17 mouse cellular contexts compared by ENCODE assay signal in the genomic region with DNA sequence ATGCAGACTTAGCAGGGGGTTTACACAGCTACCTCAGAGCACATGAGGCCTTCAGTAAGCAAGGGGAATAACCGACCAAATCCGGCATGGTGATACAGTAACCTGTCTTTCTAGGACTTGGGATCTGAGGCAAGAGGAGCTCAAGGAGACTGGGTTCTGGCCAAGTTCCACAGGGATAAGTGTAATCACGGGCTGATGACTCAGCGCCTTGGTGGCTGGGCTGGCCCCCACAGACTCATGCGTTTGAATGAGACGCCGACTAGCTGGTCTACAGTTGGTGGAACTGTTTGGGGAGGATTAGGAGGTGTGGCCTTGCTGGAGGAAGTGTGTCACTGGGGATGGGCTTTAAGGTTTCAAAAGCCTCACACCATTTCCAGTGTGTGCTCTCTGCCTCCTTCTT.
DNase-seq lines count a peak whose midpoint lies in the region; ATAC-seq and TF ChIP-seq lines count a peak whose summit lies in the region.
"Had no signal": no experiment of that assay in that cellular context is flagged by ENCODE, and none has a peak within 500 bp of the region (broad histone marks: within the 10 kb centered on the region; RNA-seq: fewer than 3 reads in every experiment).

No protein-coding gene starts in this region.

- no peak overlapping the region for H3K4me2 ChIP-seq in midbrain, embryonic 13.5 days (replicated peaks)
- no peak overlapping the region for H3K4me2 ChIP-seq in stomach, postnatal 0 days (replicated peaks; ENCODE audit: low read depth)
- H3K4me2 ChIP-seq: forebrain, embryonic 15.5 days; neural tube, embryonic 15.5 days had no signal

- H3K9me3 ChIP-seq in midbrain, embryonic 10.5 days (replicated peaks) = no peaks in the 10 kb centered on the region; the same call in 1 of the 2 replicates
- no peaks in the 10 kb centered on the region for H3K9me3 ChIP-seq in midbrain, embryonic 13.5 days
- H3K9me3 ChIP-seq in stomach, postnatal 0 days (ENCODE audit: control insufficient read depth, low read length) = no peaks in the 10 kb centered on the region
- H3K9me3 ChIP-seq: forebrain, embryonic 15.5 days; limb, embryonic 10.5 days; neural tube, embryonic 15.5 days had no signal

- H3K27ac ChIP-seq in midbrain, embryonic 10.5 days (replicated peaks) = peak overlapping the region; percentile 95
- no peak overlapping the region for H3K27ac ChIP-seq in midbrain, embryonic 13.5 days
- no peak overlapping the region for H3K27ac ChIP-seq in stomach, postnatal 0 days (replicated peaks)
- H3K27ac ChIP-seq: forebrain, embryonic 15.5 days; neural tube, embryonic 15.5 days had no signal

- 95% methylated on average over 7 of the region's 7 CpGs for WGBS in midbrain, embryonic 10.5 days
- 96% methylated on average over 7 of the region's 7 CpGs for WGBS in midbrain, embryonic 13.5 days
- 60% methylated on average over 7 of the region's 7 CpGs for WGBS in stomach, postnatal 0 days

- H3K4me3 ChIP-seq in midbrain, embryonic 10.5 days = no peak overlapping the region
- no peak overlapping the region for H3K4me3 ChIP-seq in midbrain, embryonic 13.5 days (replicated peaks)
- no peak overlapping the region for H3K4me3 ChIP-seq in stomach, postnatal 0 days (ENCODE audit: low read depth, low read length)
- H3K4me3 ChIP-seq: forebrain, embryonic 15.5 days; limb, embryonic 10.5 days; megakaryocyte, embryonic 14.5 days; neural tube, embryonic 15.5 days had no signal

- peak; percentile 79 for DNase-seq in adrenal gland, adult 2 months
- no peak for DNase-seq in adrenal gland, adult 18-20 months (ENCODE audit: low spot score in 2 of 2)
- DNase-seq in midbrain, embryonic 10.5 days (ENCODE audit: low spot score) = no peak
- peak; percentile 67 for DNase-seq in ZHBTc4 (ENCODE audit: low read depth, low spot score)
- peak; percentile 33 for DNase-seq in stomach, postnatal 0 days (ENCODE audit: low spot score)
- no peak for DNase-seq in right cerebral cortex, postnatal 4 days
- DNase-seq in heart, postnatal 36 days = no peak
- DNase-seq: cerebellum, adult 9-11 months; gastrocnemius, postnatal 36 days; kidney, postnatal 4 days; right cerebral cortex, postnatal 25 days had no signal

- H3K9ac ChIP-seq in midbrain, embryonic 13.5 days (replicated peaks) = no peak overlapping the region
- no peak overlapping the region for H3K9ac ChIP-seq in stomach, postnatal 0 days (ENCODE audit: low read length)
- H3K9ac ChIP-seq: forebrain, embryonic 15.5 days; neural tube, embryonic 15.5 days had no signal

- intact Hi-C loops in heart, postnatal 36 days (cut with DNase I) = no loop called here

- H3K4me1 ChIP-seq in midbrain, embryonic 10.5 days = peaks cover 100% of the 10 kb centered on the region
- peaks cover 79% of the 10 kb centered on the region for H3K4me1 ChIP-seq in midbrain, embryonic 13.5 days (replicated peaks)
- peaks cover 6% of the 10 kb centered on the region; the same call in 1 of the 2 replicates for H3K4me1 ChIP-seq in stomach, postnatal 0 days (replicated peaks; ENCODE audit: control insufficient read depth, insufficient read depth)

- TF ChIP-seq CTCF in stomach, postnatal 0 days (IDR thresholded peaks at IDR 0.05; ENCODE audit: low read depth) = no peak

- peaks cover 32% of the 10 kb centered on the region for H3K27me3 ChIP-seq in midbrain, embryonic 10.5 days (ENCODE audit: low read depth, poor library complexity, severe bottlenecking)
- H3K27me3 ChIP-seq in midbrain, embryonic 13.5 days = no peaks in the 10 kb centered on the region
- no peaks in the 10 kb centered on the region for H3K27me3 ChIP-seq in stomach, postnatal 0 days (ENCODE audit: control insufficient read depth, insufficient read depth, low read length)
- H3K27me3 ChIP-seq: forebrain, embryonic 15.5 days; megakaryocyte, embryonic 14.5 days; neural tube, embryonic 15.5 days had no signal

- H3K36me3 ChIP-seq in midbrain, embryonic 10.5 days = no peaks in the 10 kb centered on the region
- no peaks in the 10 kb centered on the region for H3K36me3 ChIP-seq in midbrain, embryonic 13.5 days
- no peaks in the 10 kb centered on the region for H3K36me3 ChIP-seq in stomach, postnatal 0 days (ENCODE audit: control insufficient read depth, insufficient read depth, low read length)
- H3K36me3 ChIP-seq: forebrain, embryonic 15.5 days; neural tube, embryonic 15.5 days had no signal

- TF ChIP-seq EP300 in stomach, postnatal 0 days (optimal IDR thresholded peaks at IDR 0.05) = no peak

- ATAC-seq in midbrain, embryonic 13.5 days = no peak
- peak; percentile 8; the same call in 1 of the 2 replicates for ATAC-seq in stomach, postnatal 0 days (ENCODE audit: low FRiP score, low TSS enrichment)
- ATAC-seq: forebrain, embryonic 15.5 days; midbrain, embryonic 16.5 days had no signal

Comparison
In these comparisons a context has a peak if more than half of its experiments do, and no peak if none do; other contexts are left out.
1. DNase-seq: peak in adrenal gland, adult 2 months (single experiment), ZHBTc4 (single experiment) and stomach, postnatal 0 days (single experiment); none in adrenal gland, adult 18-20 months (0 of 2), midbrain, embryonic 10.5 days (single experiment), right cerebral cortex, postnatal 4 days (single experiment) and heart, postnatal 36 days (0 of 2).